Mouse (Mus musculus) bone marrow macrophage, adult 2 months (primary cell): ENCODE measurements around the gene Nup188. TPM values are rescaled to one million over a fixed set of nuclear protein-coding genes. Genes with fewer than 3 reads are reported as not detected.

Experiments used
- H3K27ac ChIP-seq: 2 replicates; pipeline ENCODE4 v1.5.1; 2012; ENCODE audit warnings: low read depth, low read length; ENCODE audit not compliant: insufficient read depth
- H3K4me1 ChIP-seq: 2 replicates; pipeline ENCODE4 v1.6.1; 2012; ENCODE audit warnings: low read length; ENCODE audit not compliant: control insufficient read depth, insufficient read depth
- H3K4me3 ChIP-seq: 2 replicates; pipeline ENCODE4 v1.5.1; 2012; ENCODE audit warnings: mild to moderate bottlenecking, low read length, moderate library complexity; ENCODE audit not compliant: insufficient read depth
- CTCF ChIP-seq: IDR thresholded peaks from 2 replicates; pipeline ENCODE4 v1.5.1; 2012; ENCODE audit warnings: low read depth, mild to moderate bottlenecking, low read length, moderate library complexity
- POLR2A ChIP-seq: IDR thresholded peaks from 2 replicates; pipeline ENCODE4 v1.6.1; 2012; ENCODE audit warnings: mild to moderate bottlenecking, low read depth, low read length, borderline replicate concordance
- polyA plus RNA-seq: library from polyadenylated mRNA; stranded (reverse); fragments of >200 nt; gene quantifications from 2 replicates; pipeline ENCODE4 v1.2.4, GENCODE M21; 2012; ENCODE audit not compliant: missing spikeins, insufficient read depth, insufficient read length

Nup188 gene
- polyA plus RNA-seq, 1 experiment, result 16.0 TPM

- no peak overlapping the region for H3K27ac ChIP-seq
- TF ChIP-seq CTCF (no peak), POLR2A (no peak)
- H3K4me3 ChIP-seq, result no peak overlapping the region
- no peaks in the 10 kb centered on the region for H3K4me1 ChIP-seq
These were observed 57.5 kb downstream of the Nup188 start for GRCm38 (mm10) chr2:30343601-30344137.

GRCm38 (mm10) chr2:30345971-30346676 is 59.9 kb downstream of the Nup188 start:
- TF ChIP-seq POLR2A (no peak), CTCF (no peak)

DNA sequence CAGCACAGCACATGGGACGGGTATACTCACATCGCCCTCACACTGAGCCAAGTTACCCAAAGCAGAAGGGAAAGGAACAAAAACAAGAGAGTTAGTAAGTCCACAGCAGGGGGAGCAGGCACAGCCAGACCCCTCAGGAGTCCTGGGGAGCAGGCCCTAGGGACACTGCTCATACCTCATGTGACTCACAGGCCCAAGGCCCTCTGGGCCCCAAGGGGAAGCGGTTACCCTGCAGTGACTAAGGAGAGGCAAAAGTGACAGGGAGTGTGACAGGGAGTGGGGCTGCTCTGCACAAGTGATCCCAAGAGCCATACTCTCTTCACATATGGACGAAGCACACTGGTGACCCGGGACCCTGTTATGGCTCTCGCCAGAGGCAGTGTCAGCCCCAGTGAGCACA is 63.0 kb downstream of the Nup188 start:
- Histone ChIP-seq H3K4me1 (peaks cover 12% of the 10 kb centered on the region), H3K4me3 (no peak overlapping the region), H3K27ac (no peak overlapping the region)
- TF ChIP-seq CTCF (no peak), POLR2A (no peak)

More at GRCm38 (mm10) chr2:30345971-30346676, 59.9 kb downstream of the Nup188 start:
- Histone ChIP-seq H3K4me3 (no peak overlapping the region), H3K4me1 (peaks cover 10% of the 10 kb centered on the region), H3K27ac (no peak overlapping the region)

DNA sequence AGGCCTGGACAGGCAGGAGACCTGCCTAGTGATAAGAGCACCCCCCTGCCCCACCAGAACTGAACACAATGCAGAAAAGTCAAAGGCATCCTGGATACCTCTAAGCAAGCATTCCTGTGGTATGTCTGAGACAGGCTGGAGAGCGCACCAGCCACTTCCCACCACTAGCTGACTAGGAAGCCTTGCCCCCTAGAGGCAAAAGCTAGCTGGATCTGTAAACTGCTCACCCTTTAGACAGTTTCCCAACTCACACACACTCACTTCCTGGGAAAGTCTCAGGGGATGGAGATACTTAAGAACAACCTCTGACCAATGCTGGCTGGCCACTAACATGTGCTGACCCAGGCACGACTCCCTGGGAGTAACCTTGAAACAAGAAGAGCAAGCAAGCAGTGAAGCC is 65.0 kb downstream of the Nup188 start:
- Histone ChIP-seq H3K4me1 (peaks cover 12% of the 10 kb centered on the region), H3K4me3 (no peak overlapping the region), H3K27ac (no peak overlapping the region)
- TF ChIP-seq CTCF, result no peak
- no peak for TF ChIP-seq POLR2A

DNA sequence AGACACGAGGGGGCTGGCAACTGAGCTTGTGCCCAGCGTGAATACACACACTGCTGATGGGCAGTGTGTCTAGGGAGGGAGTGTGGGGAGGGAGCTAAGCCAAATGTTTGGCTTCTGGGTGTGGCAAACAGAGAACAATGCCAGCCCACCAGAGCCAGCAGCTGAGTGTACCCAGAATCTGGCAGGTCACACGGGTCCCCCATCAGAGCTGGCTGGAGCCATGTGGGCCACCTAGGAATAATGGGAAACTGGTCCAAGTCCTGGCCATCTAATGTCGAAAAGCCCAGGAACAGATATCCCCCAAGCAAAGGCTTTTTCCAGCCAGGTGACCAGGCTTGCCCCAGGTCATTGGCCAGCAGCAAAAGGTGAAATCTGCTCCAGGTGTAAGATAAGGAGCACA is 69.7 kb downstream of the Nup188 start:
- H3K4me1 ChIP-seq, result peaks cover 2% of the 10 kb centered on the region; the same call in 1 of the 2 replicates
- no peak overlapping the region for H3K27ac ChIP-seq
- H3K4me3 ChIP-seq, result no peak overlapping the region
- TF ChIP-seq CTCF, result no peak
- no peak for TF ChIP-seq POLR2A

GRCm38 (mm10) chr2:30356266-30356665 is 70.1 kb downstream of the Nup188 start:
- Histone ChIP-seq H3K4me3 (no peak overlapping the region), H3K4me1 (peaks cover under 1% of the 10 kb centered on the region; the same call in 1 of the 2 replicates), H3K27ac (no peak overlapping the region)
- no peak for TF ChIP-seq CTCF

- TF ChIP-seq CTCF (no peak), POLR2A (no peak)
- Histone ChIP-seq H3K4me1 (no peaks in the 10 kb centered on the region), H3K27ac (no peak overlapping the region), H3K4me3 (no peak overlapping the region)
These were observed 70.7 kb downstream of the Nup188 start for GRCm38 (mm10) chr2:30356906-30357305.

DNA sequence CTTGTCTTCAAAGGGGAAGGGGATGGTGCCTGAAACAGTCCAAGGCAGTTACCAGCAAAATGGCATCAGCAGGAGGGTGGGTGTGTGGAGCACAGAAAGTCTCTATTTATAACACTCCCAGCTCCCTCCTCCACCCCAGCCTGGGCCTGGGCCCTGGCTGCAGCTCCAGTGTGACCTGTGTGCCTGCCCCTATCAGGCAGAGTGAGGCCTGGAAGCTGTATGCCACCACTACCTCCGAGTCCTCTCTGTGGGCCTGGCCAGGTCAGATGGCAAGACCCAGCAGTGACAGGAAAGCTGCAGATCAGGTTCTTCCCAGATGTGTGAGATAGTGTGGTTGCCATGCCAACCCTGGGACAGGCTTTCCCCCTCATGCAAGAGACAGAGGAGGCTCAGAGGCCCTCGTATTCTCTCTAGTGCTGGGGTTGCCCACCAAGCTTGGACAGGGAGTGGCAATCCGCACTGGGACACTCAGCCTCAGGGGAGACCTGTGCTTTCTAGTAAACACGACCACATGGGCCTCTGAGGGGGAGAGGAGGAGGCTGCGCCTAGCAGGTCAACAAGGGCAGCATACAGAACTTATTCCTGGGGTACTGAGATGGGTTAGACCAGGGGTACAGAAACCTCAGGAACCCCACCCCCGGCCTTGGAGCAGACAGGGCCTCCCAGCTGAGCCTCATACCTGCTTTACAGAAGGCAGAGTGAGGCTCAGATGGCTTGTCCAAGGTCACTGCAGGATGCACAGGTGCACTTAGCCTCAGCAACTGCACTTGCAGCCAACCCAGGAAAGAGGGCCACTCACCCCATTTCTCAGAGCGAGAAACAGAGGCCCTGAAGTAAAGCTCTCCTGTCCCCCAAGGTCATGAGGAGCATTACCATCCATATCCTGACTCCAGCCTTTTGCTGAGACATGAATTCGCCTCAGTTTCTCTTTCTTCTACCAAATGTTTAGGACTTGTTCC is 71.6 kb downstream of the Nup188 start:
- TF ChIP-seq POLR2A (no peak), CTCF (no peak)
- Histone ChIP-seq H3K4me1 (no peaks in the 10 kb centered on the region), H3K4me3 (peak overlapping the region; percentile 94), H3K27ac (no peak overlapping the region)

- TF ChIP-seq POLR2A (no peak), CTCF (no peak)
- Histone ChIP-seq H3K4me3 (peak within 1 kb of the TSS; percentile 94), H3K27ac (peak within 1 kb of the TSS; percentile 4; the same call in 1 of the 2 replicates), H3K4me1 (no peaks in the 10 kb centered on the region)
These were observed 72.6 kb downstream of the Nup188 start, which contains the start of gene Sh3glb2 for GRCm38 (mm10) chr2:30358533-30359531. Sh3glb2 (minus strand) TSS chr2:30359337.
